Mouse (Mus musculus) midbrain, embryonic 11.5 days (tissue): Measurements from ENCODE around the gene Gm1113. TPM values are rescaled to one million over a fixed set of nuclear protein-coding genes. Genes with fewer than 3 reads are reported as not detected.

Experiments
- ATAC-seq: fragments of 200-750 bp; cut with Nextera tagmentation; 2 replicates; pipeline ENCODE4 v1.8.0; 2017; ENCODE audit warnings: moderate TSS enrichment, moderate library complexity; ENCODE audit not compliant: low FRiP score
- DNase-seq: peaks from one replicate; pipeline ENCODE4 v3.0.0; 2015; ENCODE audit warnings: low spot score; ENCODE audit errors: missing footprints
- H3K27ac ChIP-seq: fragments of 300-500 bp; sonication (generic); 2 replicates; pipeline ENCODE4 v1.5.1; 2014; ENCODE audit warnings: low read depth, low read length
- H3K27me3 ChIP-seq: fragments of 300-500 bp; sonication (generic); 2 replicates; pipeline ENCODE4 v1.6.1; 2014; ENCODE audit warnings: mild to moderate bottlenecking, low read length, moderate library complexity, mixed read lengths; ENCODE audit not compliant: control insufficient read depth, insufficient read depth
- H3K36me3 ChIP-seq: fragments of 300-500 bp; sonication (generic); 2 replicates; pipeline ENCODE4 v1.6.1; 2014; ENCODE audit warnings: mild to moderate bottlenecking, low read length, moderate library complexity, mixed read lengths; ENCODE audit not compliant: control insufficient read depth, insufficient read depth
- H3K4me1 ChIP-seq: fragments of 300-500 bp; sonication (generic); 2 replicates; pipeline ENCODE4 v1.6.1; 2014; ENCODE audit warnings: low read length; ENCODE audit not compliant: control insufficient read depth, insufficient read depth
- H3K4me2 ChIP-seq: fragments of 300-500 bp; sonication (generic); 2 replicates; pipeline ENCODE4 v1.6.1; 2014; ENCODE audit warnings: mild to moderate bottlenecking, moderate library complexity
- H3K4me3 ChIP-seq: fragments of 300-500 bp; sonication (generic); 2 replicates; pipeline ENCODE4 v1.5.1; 2014; ENCODE audit warnings: low read depth, low read length
- H3K9ac ChIP-seq: fragments of 300-500 bp; sonication (generic); 2 replicates; pipeline ENCODE4 v1.6.1; 2014; ENCODE audit warnings: low read length
- H3K9me3 ChIP-seq: fragments of 300-500 bp; sonication (generic); 2 replicates; pipeline ENCODE4 v1.6.1; 2016; ENCODE audit warnings: low read length; ENCODE audit not compliant: control insufficient read depth
- WGBS: fragments of 180-500 bp; shearing (Covaris S2); extraction: QIAGEN DNeasy Blood & Tissue Kit; methylation state at CpG from one replicate; pipeline ENCODE4 v1.1.7; 2014; 5-methylcytosine and 5-hydroxymethylcytosine counted together
- polyA plus RNA-seq: library from polyadenylated mRNA; unstranded; fragments of >200 nt; fragmentation: Nextera tagmentation; extraction: Ambion mirVana; gene quantifications from 2 replicates; pipeline ENCODE4 v1.2.1, GENCODE M21; 2014

Gm1113 gene
- polyA plus RNA-seq, 1 experiment from 2014 or later = not detected

- ATAC-seq (no peak), DNase-seq (no peak)
- Histone ChIP-seq H3K27me3 (no peaks in the 10 kb centered on the region), H3K9me3 (no peaks in the 10 kb centered on the region), H3K9ac (no peak overlapping the region), H3K4me2 (no peak overlapping the region), H3K4me1 (no peaks in the 10 kb centered on the region), H3K27ac (no peak overlapping the region), H3K36me3 (peaks cover 9% of the 10 kb centered on the region; the same call in 1 of the 2 replicates), H3K4me3 (no peak overlapping the region)
- WGBS = 64% methylated on average over 7 of the region's 7 CpGs
Measured at GRCm38 (mm10) chr9:35493033-35493732, 24.9 kb downstream of the Gm1113 start.

GRCm38 (mm10) chr9:35491109-35491866, 26.8 kb downstream of the Gm1113 start:
- Histone ChIP-seq H3K9ac (no peak overlapping the region), H3K4me2 (no peak overlapping the region), H3K27ac (no peak overlapping the region), H3K36me3 (peaks cover 11% of the 10 kb centered on the region; the same call in 1 of the 2 replicates), H3K27me3 (no peaks in the 10 kb centered on the region), H3K4me1 (no peaks in the 10 kb centered on the region), H3K9me3 (no peaks in the 10 kb centered on the region), H3K4me3 (no peak overlapping the region)
- WGBS = 85% methylated on average over 11 of the region's 11 CpGs
- no peak for DNase-seq
- no peak for ATAC-seq

- Histone ChIP-seq H3K27ac (no peak overlapping the region), H3K9me3 (no peaks in the 10 kb centered on the region), H3K4me3 (no peak overlapping the region), H3K27me3 (no peaks in the 10 kb centered on the region), H3K36me3 (peaks cover 11% of the 10 kb centered on the region), H3K4me1 (no peaks in the 10 kb centered on the region), H3K9ac (no peak overlapping the region), H3K4me2 (no peak overlapping the region)
- WGBS = 87% methylated on average over 4 of the region's 4 CpGs
- ATAC-seq = no peak
- no peak for DNase-seq
Measured at GRCm38 (mm10) chr9:35488496-35488895, 29.6 kb downstream of the Gm1113 start.

GRCm38 (mm10) chr9:35486616-35487015, 31.5 kb downstream of the Gm1113 start:
- WGBS = 82% methylated on average over 13 of the region's 13 CpGs
- Histone ChIP-seq H3K27ac (no peak overlapping the region), H3K27me3 (no peaks in the 10 kb centered on the region), H3K4me3 (no peak overlapping the region), H3K9ac (no peak overlapping the region), H3K4me1 (no peaks in the 10 kb centered on the region), H3K4me2 (no peak overlapping the region), H3K9me3 (no peaks in the 10 kb centered on the region), H3K36me3 (peaks cover 13% of the 10 kb centered on the region)
- no peak for DNase-seq
- ATAC-seq = no peak

GRCm38 (mm10) chr9:35483949-35484348, 34.1 kb downstream of the Gm1113 start:
- H3K9me3 ChIP-seq = no peaks in the 10 kb centered on the region
- H3K27ac ChIP-seq = no peak overlapping the region
- 78% methylated on average over 3 of the region's 3 CpGs for WGBS
- ATAC-seq (no peak), DNase-seq (no peak)
- H3K9ac ChIP-seq = no peak overlapping the region
- no peak overlapping the region for H3K4me3 ChIP-seq
- H3K36me3 ChIP-seq = peaks cover 8% of the 10 kb centered on the region
- no peaks in the 10 kb centered on the region for H3K4me1 ChIP-seq
- H3K27me3 ChIP-seq = no peaks in the 10 kb centered on the region
- no peak overlapping the region for H3K4me2 ChIP-seq

GRCm38 (mm10) chr9:35482014-35482898, 35.8 kb downstream of the Gm1113 start:
- no peak overlapping the region for H3K4me2 ChIP-seq
- no peak overlapping the region for H3K27ac ChIP-seq
- ATAC-seq (no peak), DNase-seq (no peak)
- 81% methylated on average over 13 of the region's 13 CpGs for WGBS
- H3K36me3 ChIP-seq = peaks cover 5% of the 10 kb centered on the region; the same call in 1 of the 2 replicates
- no peaks in the 10 kb centered on the region for H3K4me1 ChIP-seq
- H3K27me3 ChIP-seq = no peaks in the 10 kb centered on the region
- no peaks in the 10 kb centered on the region for H3K9me3 ChIP-seq
- no peak overlapping the region for H3K9ac ChIP-seq
- H3K4me3 ChIP-seq = no peak overlapping the region

- 94% methylated on average over 6 of the region's 6 CpGs for WGBS
- Histone ChIP-seq H3K9me3 (no peaks in the 10 kb centered on the region), H3K4me2 (no peak overlapping the region), H3K36me3 (peaks cover 8% of the 10 kb centered on the region; the same call in 1 of the 2 replicates), H3K9ac (no peak overlapping the region), H3K27ac (no peak overlapping the region), H3K4me3 (no peak overlapping the region), H3K27me3 (no peaks in the 10 kb centered on the region), H3K4me1 (no peaks in the 10 kb centered on the region)
- ATAC-seq = no peak
- no peak for DNase-seq
Measured at GRCm38 (mm10) chr9:35479456-35479855, 38.6 kb downstream of the Gm1113 start.

GRCm38 (mm10) chr9:35475394-35475793, 42.7 kb downstream of the Gm1113 start:
- H3K4me2 ChIP-seq = no peak overlapping the region
- H3K9ac ChIP-seq = no peak overlapping the region
- H3K4me1 ChIP-seq = no peaks in the 10 kb centered on the region
- no peaks in the 10 kb centered on the region for H3K27me3 ChIP-seq
- ATAC-seq (no peak), DNase-seq (no peak)
- no peaks in the 10 kb centered on the region for H3K9me3 ChIP-seq
- no peak overlapping the region for H3K27ac ChIP-seq
- peaks cover 12% of the 10 kb centered on the region; the same call in 1 of the 2 replicates for H3K36me3 ChIP-seq
- no peak overlapping the region for H3K4me3 ChIP-seq
- 92% methylated on average over 7 of the region's 7 CpGs for WGBS
